12 mouse cellular contexts compared by ENCODE assay signal in genomic region chr14:62416007-62416741, GRCm38 (mm10). TPM values are rescaled to one million over a fixed set of nuclear protein-coding genes. Genes with fewer than 3 reads are reported as not detected.
DNase-seq lines count a peak whose midpoint lies in the region; ATAC-seq lines count a peak whose summit lies in the region.
"Had no signal": no experiment of that assay in that cellular context is flagged by ENCODE, and none has a peak within 500 bp of the region (broad histone marks: within the 10 kb centered on the region; RNA-seq: fewer than 3 reads in every experiment).

No protein-coding gene starts in this region.

- no peaks in the 10 kb centered on the region for H3K9me3 ChIP-seq in lung, embryonic 15.5 days
- H3K9me3 ChIP-seq: G1E had no signal

- peak overlapping the region; percentile 30; the same call in 1 of the 2 replicates for H3K27ac ChIP-seq in lung, embryonic 15.5 days

- peaks cover 27% of the 10 kb centered on the region for H3K4me1 ChIP-seq in lung, embryonic 15.5 days

- H3K27me3 ChIP-seq in lung, embryonic 15.5 days = no peaks in the 10 kb centered on the region

- H3K4me2 ChIP-seq in lung, embryonic 15.5 days = no peak overlapping the region

- no peaks in the 10 kb centered on the region for H3K36me3 ChIP-seq in lung, embryonic 15.5 days
- H3K36me3 ChIP-seq: G1E had no signal

- H3K4me3 ChIP-seq in lung, embryonic 15.5 days = no peak overlapping the region

- no peak for DNase-seq in lung, adult 18-20 months
- peak; percentile 27 for DNase-seq in cerebellum, postnatal 36 days
- peak; percentile 51 to 60 for DNase-seq in layer of hippocampus, postnatal 10 days (ENCODE audit: low spot score in 2 of 2)
- peak; percentile 34 for DNase-seq in retina, embryonic 14.5 days (ENCODE audit: low spot score)
- DNase-seq in thymus, postnatal 25 days = no peak
- no peak for DNase-seq in thymus, postnatal 0 days (ENCODE audit: low spot score)
- DNase-seq in spleen, adult 18-20 months = no peak
- DNase-seq: gastrocnemius, postnatal 25 days had no signal

- H3K9ac ChIP-seq in lung, embryonic 15.5 days = no peak overlapping the region

- ATAC-seq in lung, embryonic 15.5 days (ENCODE audit: borderline replicate concordance, extremely low read depth, low FRiP score, low TSS enrichment) = no peak

- WGBS in lung, embryonic 15.5 days = 62% methylated on average over 7 of the region's 7 CpGs

RNA-seq across cellular contexts. Expression of gene Gucy1b2, which starts 39.9 kb away (rescaled TPM):
- 0.33 and 0.57 TPM in 2 replicates for polyA plus RNA-seq in lung, embryonic 15.5 days (2015; fragmentation: Nextera tagmentation; extraction: Ambion mirVana)
- under 1 TPM; 0.38 to 0.55 TPM for total RNA-seq in layer of hippocampus, postnatal 10 days (2021)
- 0.08 and 0.21 TPM in 2 replicates for polyA plus RNA-seq in thymus, postnatal 0 days (2015; fragmentation: Nextera tagmentation; extraction: Ambion mirVana)
- total RNA-seq: G1E; gastrocnemius, postnatal 25 days; megakaryocyte progenitor cell, adult 5-6 weeks had no signal
- polyA plus RNA-seq: G1E; large intestine, adult 2 months had no signal

Comparison
In these comparisons a context has a peak if more than half of its experiments do, and no peak if none do; other contexts are left out.
1. DNase-seq: peak in cerebellum, postnatal 36 days (2 of 2), layer of hippocampus, postnatal 10 days (2 of 2) and retina, embryonic 14.5 days (single experiment); none in lung, adult 18-20 months (0 of 2), thymus, postnatal 25 days (single experiment), thymus, postnatal 0 days (single experiment) and spleen, adult 18-20 months (0 of 2).